Mouse (Mus musculus) large intestine, adult 2 months (tissue): ENCODE results near the gene Gm6657. TPM values are rescaled to one million over a fixed set of nuclear protein-coding genes. Genes with fewer than 3 reads are reported as not detected.

Experiments used
- DNase-seq: peaks from one replicate; pipeline ENCODE4 v3.0.0-alpha.2; 2012; ENCODE audit warnings: low read depth, low spot score
- polyA plus RNA-seq: library from polyadenylated mRNA; depleted of rRNA; stranded (reverse); fragments of >200 nt; gene quantifications from 2 replicates; pipeline ENCODE4 v1.2.3, GENCODE M21; 2012; rRNA removed

The Gm6657 gene
- polyA plus RNA-seq, 1 experiment = not detected

- no peak for DNase-seq
Measured at GRCm38 (mm10) chr12:78249151-78249550, 55.1 kb downstream of the Gm6657 start.

Other genes starting within 250 kb of the Gm6657 start
- 9.1 and 10.2 TPM in 2 replicates for gene Gphn, start 32.1 kb downstream of the Gm6657 start, polyA plus RNA-seq